Mouse (Mus musculus) cerebellum, adult 2 months (tissue): ENCODE data around the gene Il6st.

Source experiments
- CTCF ChIP-seq: fragments of 200-500 bp; IDR thresholded peaks from 2 replicates; pipeline ENCODE4 v1.5.1; 2011; ENCODE audit warnings: low read depth, mild to moderate bottlenecking, control low read depth, low read length, moderate library complexity, borderline replicate concordance; ENCODE audit not compliant: insufficient read depth
- POLR2A ChIP-seq: fragments of 200-500 bp; IDR thresholded peaks from 2 replicates; pipeline ENCODE4 v1.6.1; 2011; ENCODE audit warnings: low read length, control low read depth, borderline replicate concordance; ENCODE audit not compliant: insufficient read depth

DNA sequence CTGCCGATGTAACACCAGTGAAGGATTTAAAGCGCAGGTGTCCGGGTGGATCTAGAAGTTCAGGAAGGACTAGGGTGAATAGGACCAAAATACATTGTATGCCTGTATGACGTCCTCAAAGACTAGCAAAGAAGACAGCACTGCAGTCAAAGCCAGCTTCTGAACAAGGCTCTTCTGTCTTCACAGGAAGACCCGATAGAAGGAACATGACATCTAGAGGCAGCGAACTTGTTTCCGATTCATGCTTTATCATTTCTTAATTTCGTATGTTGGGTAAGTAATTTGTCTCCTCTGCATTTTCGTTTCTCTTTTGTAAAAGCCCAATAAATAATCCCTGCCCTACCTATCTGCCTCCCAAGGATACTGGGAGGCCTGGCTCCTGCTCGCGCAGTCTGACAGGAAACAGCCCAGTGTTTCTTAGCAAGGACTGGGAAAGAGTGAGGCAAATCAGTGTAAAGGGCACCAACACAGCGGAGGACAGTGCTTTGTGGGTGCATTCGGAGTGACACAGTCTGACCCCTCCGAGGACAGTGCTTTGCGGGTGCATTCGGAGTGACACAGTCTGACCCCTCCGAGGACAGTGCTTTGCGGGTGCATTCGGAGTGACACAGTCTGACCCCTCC, 8.6 kb downstream of the Il6st start:
- TF ChIP-seq CTCF: no peak
- TF ChIP-seq POLR2A: no peak
